Mouse (Mus musculus): ENCODE results near the gene Disp1. TPM values are rescaled to one million over a fixed set of nuclear protein-coding genes. Genes with fewer than 3 reads are reported as not detected.
A peak's percentile ranks its signal among the peaks of the same experiment; 100 is the strongest.

Gene Disp1
- polyA plus RNA-seq, 1 experiment, result 17.0 TPM

DNA sequence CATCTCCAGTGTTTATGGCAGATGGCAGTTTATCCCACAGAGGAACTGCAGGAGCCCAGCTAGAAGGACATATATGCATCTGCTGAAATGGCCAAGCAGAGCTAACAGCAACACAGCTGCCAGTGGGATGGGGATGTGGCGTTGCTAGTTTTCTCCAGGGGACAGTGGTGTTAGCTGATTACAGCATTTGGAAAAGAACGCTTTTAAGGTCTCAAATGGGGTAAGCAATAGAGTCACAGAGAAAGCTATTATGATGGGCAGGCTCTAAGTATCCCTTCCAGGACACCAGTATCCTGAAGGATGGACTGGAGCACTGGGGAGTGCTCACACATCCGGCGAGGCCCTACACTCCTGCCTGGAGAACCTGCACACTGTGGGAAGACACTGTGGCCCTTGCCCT lies 129.0 kb downstream of the Disp1 start:
- Histone ChIP-seq H3ac (ENCODE audit: control insufficient read depth, insufficient read length, low read depth) (no peak overlapping the region), H3K79me2 (ENCODE audit: control insufficient read depth, insufficient read depth) (no peaks in the 10 kb centered on the region), H3K79me3 (ENCODE audit: low read depth) (no peaks in the 10 kb centered on the region), H3K27me3 (ENCODE audit: control insufficient read depth, insufficient read depth, insufficient read length) (no peaks in the 10 kb centered on the region), H3K36me3 (ENCODE audit: control insufficient read depth, insufficient read depth) (peaks cover 51% of the 10 kb centered on the region), H3K4me3 (ENCODE audit: insufficient read depth, poor library complexity, severe bottlenecking) (no peak overlapping the region)
- no peak for TF ChIP-seq USF1 (IDR thresholded peaks at IDR 0.05; ENCODE audit: low read depth)
- no peak for TF ChIP-seq MYOD1 (IDR thresholded peaks at IDR 0.05; ENCODE audit: control insufficient read depth, insufficient read length, low read depth)

DNA sequence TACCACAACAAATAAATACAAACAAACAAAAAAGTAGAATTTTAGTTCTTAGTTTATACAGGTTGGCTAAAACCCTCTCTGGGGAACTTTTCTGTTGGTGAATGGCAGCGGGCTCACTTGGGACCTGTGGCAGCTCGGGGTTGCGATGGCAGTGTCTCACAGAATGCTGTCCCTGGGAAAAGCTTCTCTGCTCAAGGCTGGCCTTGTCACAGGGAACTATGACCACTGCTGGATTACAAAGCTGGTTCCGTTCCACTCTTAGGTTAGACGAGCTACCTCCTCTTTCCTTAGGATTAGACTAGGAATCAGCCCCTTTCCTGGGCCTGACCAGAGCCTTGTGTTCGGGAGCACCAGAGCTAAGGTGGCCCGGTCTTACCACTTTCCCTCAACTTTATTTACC lies 130.1 kb downstream of the Disp1 start:
- no peak overlapping the region for H3ac ChIP-seq (ENCODE audit: control insufficient read depth, insufficient read length, low read depth)
- TF ChIP-seq CTCF (IDR thresholded peaks at IDR 0.05; ENCODE audit: control insufficient read depth, insufficient read depth, insufficient read length), result no peak
- TF ChIP-seq MAX (IDR thresholded peaks at IDR 0.05), result no peak
- no peak for TF ChIP-seq CEBPB (IDR thresholded peaks at IDR 0.05; ENCODE audit: low read depth)
- TF ChIP-seq MYOG (IDR thresholded peaks at IDR 0.05; ENCODE audit: control insufficient read depth, extremely low read depth, insufficient read length), result no peak
- TF ChIP-seq FOSL1 (IDR thresholded peaks at IDR 0.05; ENCODE audit: insufficient read depth, low read length, poor library complexity, severe bottlenecking), result no peak
- no peak for TF ChIP-seq USF1 (IDR thresholded peaks at IDR 0.05; ENCODE audit: low read depth)
- TF ChIP-seq MYOD1 (IDR thresholded peaks at IDR 0.05; ENCODE audit: control insufficient read depth, insufficient read length, low read depth), result no peak
- no peaks in the 10 kb centered on the region for H3K79me3 ChIP-seq (ENCODE audit: low read depth)
- H3K36me3 ChIP-seq (ENCODE audit: control insufficient read depth, insufficient read depth), result peaks cover 51% of the 10 kb centered on the region
- H3K79me2 ChIP-seq (ENCODE audit: control insufficient read depth, insufficient read depth), result no peaks in the 10 kb centered on the region
- H3K4me3 ChIP-seq (ENCODE audit: insufficient read depth, poor library complexity, severe bottlenecking), result no peak overlapping the region
- H3K27me3 ChIP-seq (ENCODE audit: control insufficient read depth, insufficient read depth, insufficient read length), result no peaks in the 10 kb centered on the region

DNA sequence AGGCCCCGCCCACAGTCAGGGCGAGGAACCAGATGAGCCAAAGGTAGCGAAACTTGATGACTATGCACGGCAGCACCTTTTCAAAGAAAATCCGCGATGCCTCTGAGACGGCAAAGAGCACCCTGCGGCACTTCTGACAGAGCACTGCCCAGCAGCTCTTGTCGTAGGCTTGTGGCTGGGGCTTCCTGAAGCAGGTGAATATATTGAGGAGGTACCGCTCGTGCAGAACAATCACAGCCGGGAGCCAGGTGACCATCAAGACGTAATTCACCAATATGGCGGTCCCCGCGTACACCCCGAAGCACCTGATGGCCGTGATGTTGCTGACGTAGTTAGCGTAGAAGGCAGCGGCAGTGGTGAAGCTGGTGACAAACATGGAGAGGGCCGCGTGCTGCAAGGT lies 132.7 kb downstream of the Disp1 start:
- Histone ChIP-seq H3K36me3 (ENCODE audit: control insufficient read depth, insufficient read depth) (peaks cover 41% of the 10 kb centered on the region), H3ac (ENCODE audit: control insufficient read depth, insufficient read length, low read depth) (no peak overlapping the region), H3K27me3 (ENCODE audit: control insufficient read depth, insufficient read depth, insufficient read length) (no peaks in the 10 kb centered on the region), H3K79me3 (ENCODE audit: low read depth) (no peaks in the 10 kb centered on the region), H3K79me2 (ENCODE audit: control insufficient read depth, insufficient read depth) (no peaks in the 10 kb centered on the region), H3K4me3 (ENCODE audit: insufficient read depth, poor library complexity, severe bottlenecking) (no peak overlapping the region)
- TF ChIP-seq FOSL1 (IDR thresholded peaks at IDR 0.05; ENCODE audit: insufficient read depth, low read length, poor library complexity, severe bottlenecking), result no peak
- no peak for TF ChIP-seq MYOG (IDR thresholded peaks at IDR 0.05; ENCODE audit: control insufficient read depth, extremely low read depth, insufficient read length)
- TF ChIP-seq USF1 (IDR thresholded peaks at IDR 0.05; ENCODE audit: low read depth), result no peak
- TF ChIP-seq CEBPB (IDR thresholded peaks at IDR 0.05; ENCODE audit: low read depth), result no peak
- no peak for TF ChIP-seq CTCF (IDR thresholded peaks at IDR 0.05; ENCODE audit: control insufficient read depth, insufficient read depth, insufficient read length)
- TF ChIP-seq MAX (IDR thresholded peaks at IDR 0.05), result no peak
- no peak for TF ChIP-seq MYOD1 (IDR thresholded peaks at IDR 0.05; ENCODE audit: control insufficient read depth, insufficient read length, low read depth)

DNA sequence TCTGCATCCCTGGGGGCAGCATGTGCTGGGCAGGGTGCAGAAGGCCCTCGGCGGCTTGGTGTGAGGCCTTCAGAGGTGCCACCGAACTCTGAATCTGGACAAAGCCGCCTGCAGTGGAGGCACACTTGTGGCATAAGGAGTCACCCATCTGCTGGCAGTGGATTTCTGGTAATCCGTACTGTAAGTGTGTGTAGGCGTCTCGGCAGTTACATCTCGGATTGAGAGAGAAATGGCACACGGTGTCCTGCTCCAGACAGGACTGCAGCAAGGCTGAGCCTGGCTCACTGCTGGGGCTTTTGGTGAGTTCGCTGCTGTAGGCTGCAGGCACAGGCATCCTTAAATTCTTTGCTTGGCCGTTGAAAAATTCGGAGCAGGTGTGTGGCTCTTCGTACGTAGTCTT lies 134.5 kb downstream of the Disp1 start:
- no peak overlapping the region for H3K4me3 ChIP-seq (ENCODE audit: insufficient read depth, poor library complexity, severe bottlenecking)
- H3ac ChIP-seq (ENCODE audit: control insufficient read depth, insufficient read length, low read depth), result no peak overlapping the region
- TF ChIP-seq CEBPB (IDR thresholded peaks at IDR 0.05; ENCODE audit: low read depth) (no peak), CTCF (IDR thresholded peaks at IDR 0.05; ENCODE audit: control insufficient read depth, insufficient read depth, insufficient read length) (no peak), FOSL1 (IDR thresholded peaks at IDR 0.05; ENCODE audit: insufficient read depth, low read length, poor library complexity, severe bottlenecking) (no peak), MYOD1 (IDR thresholded peaks at IDR 0.05; ENCODE audit: control insufficient read depth, insufficient read length, low read depth) (no peak), MAX (IDR thresholded peaks at IDR 0.05) (no peak), USF1 (IDR thresholded peaks at IDR 0.05; ENCODE audit: low read depth) (no peak), MYOG (IDR thresholded peaks at IDR 0.05; ENCODE audit: control insufficient read depth, extremely low read depth, insufficient read length) (no peak)
- peaks cover 34% of the 10 kb centered on the region for H3K36me3 ChIP-seq (ENCODE audit: control insufficient read depth, insufficient read depth)
- no peaks in the 10 kb centered on the region for H3K27me3 ChIP-seq (ENCODE audit: control insufficient read depth, insufficient read depth, insufficient read length)
- no peaks in the 10 kb centered on the region for H3K79me2 ChIP-seq (ENCODE audit: control insufficient read depth, insufficient read depth)
- H3K79me3 ChIP-seq (ENCODE audit: low read depth), result no peaks in the 10 kb centered on the region

DNA sequence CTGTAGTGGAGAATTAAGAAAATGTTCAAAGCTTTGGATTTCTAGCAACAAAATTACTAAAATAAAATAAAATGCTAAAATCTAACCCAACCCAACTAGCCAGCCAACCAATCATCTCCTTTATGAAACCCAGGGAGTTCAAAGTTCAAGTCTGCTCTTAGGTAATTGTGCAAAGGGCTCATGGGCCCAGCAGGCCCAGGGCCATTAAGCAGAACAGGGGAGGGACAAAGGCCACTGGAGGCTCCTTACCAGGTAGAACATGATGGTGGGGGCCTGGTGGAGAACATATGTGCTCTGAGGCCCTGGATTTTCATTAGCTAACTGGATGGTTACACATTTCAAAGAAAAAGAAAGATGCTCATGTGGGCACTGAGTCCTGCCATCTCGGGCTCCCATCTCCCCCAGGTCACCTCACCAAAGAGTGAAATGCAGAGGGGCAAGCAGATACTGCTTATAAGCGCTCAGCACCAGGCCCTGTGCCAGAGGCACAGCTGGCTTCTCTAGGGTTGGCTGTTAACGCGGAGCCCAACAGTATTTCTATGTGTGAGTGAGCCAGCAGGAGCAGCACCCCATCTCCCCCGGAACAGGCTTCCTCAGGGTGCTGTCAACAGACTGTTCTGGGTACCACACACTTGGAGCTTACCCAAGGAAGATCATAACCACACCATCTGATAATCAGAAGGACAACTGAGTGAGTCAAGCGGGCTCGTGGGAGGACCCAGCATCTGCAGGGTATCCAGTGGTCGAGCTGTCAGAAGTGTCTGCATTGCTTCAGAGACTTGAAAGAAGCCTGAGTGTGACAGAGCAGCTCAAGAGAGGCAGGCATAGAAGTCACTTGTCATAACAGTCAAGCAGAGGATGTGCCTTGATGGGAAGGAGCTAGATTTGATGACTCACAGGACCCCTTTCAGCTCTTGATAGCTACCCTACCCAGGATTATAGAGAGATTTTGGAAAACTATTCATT lies 137.0 kb downstream of the Disp1 start:
- TF ChIP-seq USF1 (IDR thresholded peaks at IDR 0.05; ENCODE audit: low read depth) (no peak), MYOG (IDR thresholded peaks at IDR 0.05; ENCODE audit: control insufficient read depth, extremely low read depth, insufficient read length) (no peak), FOSL1 (IDR thresholded peaks at IDR 0.05; ENCODE audit: insufficient read depth, low read length, poor library complexity, severe bottlenecking) (no peak), MYOD1 (IDR thresholded peaks at IDR 0.05; ENCODE audit: control insufficient read depth, insufficient read length, low read depth) (peak; percentile 21), MAX (IDR thresholded peaks at IDR 0.05) (peak; percentile 30), CTCF (IDR thresholded peaks at IDR 0.05; ENCODE audit: control insufficient read depth, insufficient read depth, insufficient read length) (no peak)
- Histone ChIP-seq H3ac (ENCODE audit: control insufficient read depth, insufficient read length, low read depth) (no peak overlapping the region), H3K79me2 (ENCODE audit: control insufficient read depth, insufficient read depth) (no peaks in the 10 kb centered on the region), H3K27me3 (ENCODE audit: control insufficient read depth, insufficient read depth, insufficient read length) (no peaks in the 10 kb centered on the region), H3K36me3 (ENCODE audit: control insufficient read depth, insufficient read depth) (peaks cover 28% of the 10 kb centered on the region), H3K4me3 (ENCODE audit: insufficient read depth, poor library complexity, severe bottlenecking) (no peak overlapping the region), H3K79me3 (ENCODE audit: low read depth) (no peaks in the 10 kb centered on the region)

All from C2C12 (cell line).